Mouse (Mus musculus) forebrain, embryonic 15.5 days (tissue): ENCODE measurements at regions not wholly inside any gene's neighbourhood (a gene's known extent, or its start where the extent isn't known, plus 50 kb on each side); places are given as distances from the start of the nearest gene placed in this dataset.

Experiments used
- ATAC-seq: fragments of 200-750 bp; cut with Nextera tagmentation; replicated peaks from 2 replicates; pipeline ENCODE4 v1.8.0; 2017; ENCODE audit warnings: mild to moderate bottlenecking, moderate TSS enrichment, moderate library complexity
- H3K27ac ChIP-seq: fragments of 300-500 bp; sonication (generic); replicated peaks from 2 replicates; pipeline ENCODE4 v1.5.1; 2015; ENCODE audit warnings: mild to moderate bottlenecking, inconsistent platforms
- H3K27me3 ChIP-seq: fragments of 300-500 bp; sonication (generic); 2 replicates; pipeline ENCODE4 v1.6.1; 2015; ENCODE audit warnings: inconsistent platforms
- H3K36me3 ChIP-seq: fragments of 300-500 bp; sonication (generic); 2 replicates; pipeline ENCODE4 v1.6.1; 2015; ENCODE audit warnings: mild to moderate bottlenecking, inconsistent platforms
- H3K4me1 ChIP-seq: fragments of 300-500 bp; sonication (generic); 2 replicates; pipeline ENCODE4 v1.6.1; 2015; ENCODE audit warnings: inconsistent platforms
- H3K4me2 ChIP-seq: fragments of 300-500 bp; sonication (generic); replicated peaks from 2 replicates; pipeline ENCODE4 v1.6.1; 2015; ENCODE audit warnings: mild to moderate bottlenecking, inconsistent platforms
- H3K4me3 ChIP-seq: fragments of 300-500 bp; sonication (generic); 2 replicates; pipeline ENCODE4 v1.5.1; 2015; ENCODE audit warnings: mild to moderate bottlenecking, inconsistent platforms
- H3K9ac ChIP-seq: fragments of 300-500 bp; sonication (generic); replicated peaks from 2 replicates; pipeline ENCODE4 v1.6.1; 2015; ENCODE audit warnings: mild to moderate bottlenecking, inconsistent platforms
- H3K9me3 ChIP-seq: fragments of 300-500 bp; sonication (generic); 2 replicates; pipeline ENCODE4 v1.6.1; 2016; ENCODE audit warnings: inconsistent platforms
- WGBS: fragments of 180-500 bp; shearing (Covaris S2); methylation state at CpG from one replicate; pipeline ENCODE4 v1.1.7; 2015; ENCODE audit warnings: mixed read lengths; 5-methylcytosine and 5-hydroxymethylcytosine counted together

DNA sequence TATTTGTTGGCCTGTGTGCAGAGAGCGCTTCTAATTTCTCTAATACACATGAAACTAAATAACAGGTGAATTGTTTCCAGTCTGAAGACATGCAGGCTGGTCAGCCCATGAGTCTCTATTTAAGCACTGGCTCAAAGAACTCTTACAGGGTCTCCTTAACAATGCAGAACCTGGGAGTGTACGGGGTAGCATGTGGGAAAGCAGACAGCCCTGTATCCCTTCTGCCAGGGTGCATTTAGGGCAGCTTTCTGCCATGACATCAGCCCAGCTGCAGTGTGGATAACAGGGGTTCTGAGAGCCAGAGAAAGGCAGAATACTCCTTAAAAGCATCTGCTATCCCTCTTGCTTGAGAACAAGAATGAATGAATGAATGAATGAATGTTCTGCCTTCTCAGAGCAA lies 164.7 kb downstream of the Grb14 start:
- Histone ChIP-seq H3K4me3 (no peak overlapping the region), H3K27me3 (no peaks in the 10 kb centered on the region), H3K27ac (no peak overlapping the region), H3K36me3 (no peaks in the 10 kb centered on the region), H3K9me3 (no peaks in the 10 kb centered on the region), H3K4me2 (no peak overlapping the region), H3K4me1 (no peaks in the 10 kb centered on the region), H3K9ac (no peak overlapping the region)
- no peak for ATAC-seq
- 26% methylated on average over 2 of the region's 2 CpGs for WGBS

- 13% methylated on average over 7 of the region's 7 CpGs for WGBS
- no peak overlapping the region for H3K27ac ChIP-seq
- H3K4me2 ChIP-seq, result 0 out of 2 replicates have a peak overlapping the region, but pooled peaks have one; percentile 19
- no peak overlapping the region for H3K9ac ChIP-seq
- H3K27me3 ChIP-seq, result 0 out of 2 replicates have a peak, but pooled peaks cover 4% of the 10 kb centered on the region
- ATAC-seq, result 0 out of 2 replicates have a peak, but pooled peaks have one; percentile 55
- H3K36me3 ChIP-seq, result no peaks in the 10 kb centered on the region
- peaks cover 14% of the 10 kb centered on the region for H3K4me1 ChIP-seq
- H3K4me3 ChIP-seq, result no peak overlapping the region
- H3K9me3 ChIP-seq, result no peaks in the 10 kb centered on the region
Observed at GRCm38 (mm10) chr2:64853918-64854317, 170.9 kb downstream of the Grb14 start.

DNA sequence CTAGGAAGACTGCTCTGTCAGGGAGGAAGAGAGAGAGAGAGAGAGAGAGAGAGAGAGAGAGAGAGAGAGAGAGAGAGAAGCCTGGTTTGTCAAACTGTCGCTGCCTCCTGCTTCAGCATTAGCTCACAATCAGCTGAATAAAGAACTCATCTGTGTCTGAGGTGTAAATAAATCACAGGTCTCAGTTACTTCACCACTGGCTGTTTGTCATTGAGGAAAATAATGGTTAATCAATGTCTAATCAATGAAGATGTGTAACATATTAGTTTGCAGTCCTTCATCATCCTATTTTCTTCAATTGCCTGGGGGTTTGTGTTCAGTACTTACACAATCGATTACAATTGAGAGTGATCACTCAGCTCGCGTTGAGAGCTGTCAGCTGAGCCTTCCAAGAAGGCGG lies 171.9 kb downstream of the Grb14 start:
- WGBS, result 36% methylated on average over 5 of the region's 5 CpGs
- Histone ChIP-seq H3K27ac (no peak overlapping the region), H3K4me3 (no peak overlapping the region), H3K36me3 (no peaks in the 10 kb centered on the region), H3K9ac (no peak overlapping the region), H3K4me1 (peaks cover 15% of the 10 kb centered on the region), H3K9me3 (no peaks in the 10 kb centered on the region), H3K4me2 (no peak overlapping the region), H3K27me3 (0 out of 2 replicates have a peak, but pooled peaks cover 4% of the 10 kb centered on the region)
- ATAC-seq, result no peak

- WGBS, result 28% methylated on average over 4 of the region's 4 CpGs
- peaks cover 15% of the 10 kb centered on the region for H3K4me1 ChIP-seq
- ATAC-seq, result 0 out of 2 replicates have a peak, but pooled peaks have one; percentile 11
Observed at GRCm38 (mm10) chr2:64851096-64851495, 173.7 kb downstream of the Grb14 start.

GRCm38 (mm10) chr2:64850656-64851055 lies 174.1 kb downstream of the Grb14 start:
- Histone ChIP-seq H3K27me3 (0 out of 2 replicates have a peak, but pooled peaks cover 4% of the 10 kb centered on the region), H3K4me2 (no peak overlapping the region), H3K9ac (no peak overlapping the region), H3K27ac (no peak overlapping the region), H3K36me3 (no peaks in the 10 kb centered on the region), H3K4me3 (no peak overlapping the region), H3K4me1 (peaks cover 15% of the 10 kb centered on the region), H3K9me3 (no peaks in the 10 kb centered on the region)
- WGBS, result 74% methylated on average over 3 of the region's 3 CpGs
- no peak for ATAC-seq

More at GRCm38 (mm10) chr2:64851096-64851495, 173.7 kb downstream of the Grb14 start:
- H3K4me3 ChIP-seq, result no peak overlapping the region
- no peak overlapping the region for H3K4me2 ChIP-seq
- H3K36me3 ChIP-seq, result no peaks in the 10 kb centered on the region
- H3K27me3 ChIP-seq, result 0 out of 2 replicates have a peak, but pooled peaks cover 4% of the 10 kb centered on the region
- H3K27ac ChIP-seq, result no peak overlapping the region
- no peaks in the 10 kb centered on the region for H3K9me3 ChIP-seq
- no peak overlapping the region for H3K9ac ChIP-seq

- H3K27ac ChIP-seq, result no peak overlapping the region
- H3K4me2 ChIP-seq, result no peak overlapping the region
- no peaks in the 10 kb centered on the region for H3K36me3 ChIP-seq
- no peak overlapping the region for H3K9ac ChIP-seq
- H3K4me1 ChIP-seq, result no peaks in the 10 kb centered on the region
- H3K9me3 ChIP-seq, result no peaks in the 10 kb centered on the region
- H3K4me3 ChIP-seq, result no peak overlapping the region
- 74% methylated on average over 9 of the region's 9 CpGs for WGBS
- no peaks in the 10 kb centered on the region for H3K27me3 ChIP-seq
- no peak for ATAC-seq
Observed at GRCm38 (mm10) chr2:64824494-64824893, 200.3 kb downstream of the Grb14 start.

DNA sequence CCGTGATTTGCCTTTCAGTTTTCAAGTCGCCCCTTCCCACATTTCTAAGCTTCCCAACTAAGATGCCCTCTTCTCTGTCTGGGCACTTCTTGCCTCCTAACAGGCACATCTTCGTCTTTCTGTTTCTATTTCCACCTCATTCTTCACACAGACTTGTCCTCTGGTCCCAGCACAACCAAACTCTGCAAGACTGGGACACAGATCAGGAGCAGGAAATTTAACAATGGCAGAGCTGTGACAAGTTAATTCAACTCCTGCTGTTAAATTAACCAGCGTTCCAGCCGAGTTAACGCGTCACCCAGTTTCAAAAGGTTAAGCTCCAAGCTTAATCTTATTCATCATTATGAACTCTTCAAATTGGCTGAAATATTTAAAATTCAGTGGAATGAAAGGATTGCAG lies 200.9 kb downstream of the Grb14 start:
- no peaks in the 10 kb centered on the region for H3K27me3 ChIP-seq
- H3K9me3 ChIP-seq, result no peaks in the 10 kb centered on the region
- H3K4me3 ChIP-seq, result no peak overlapping the region
- WGBS, result 11% methylated on average over 7 of the region's 7 CpGs
- no peak overlapping the region for H3K9ac ChIP-seq
- no peaks in the 10 kb centered on the region for H3K4me1 ChIP-seq
- no peak overlapping the region for H3K27ac ChIP-seq
- H3K4me2 ChIP-seq, result no peak overlapping the region
- no peak for ATAC-seq
- no peaks in the 10 kb centered on the region for H3K36me3 ChIP-seq

GRCm38 (mm10) chr2:64823074-64823473 lies 201.7 kb downstream of the Grb14 start:
- Histone ChIP-seq H3K4me1 (no peaks in the 10 kb centered on the region), H3K36me3 (no peaks in the 10 kb centered on the region), H3K27me3 (no peaks in the 10 kb centered on the region), H3K9me3 (no peaks in the 10 kb centered on the region), H3K4me2 (no peak overlapping the region), H3K4me3 (no peak overlapping the region), H3K9ac (no peak overlapping the region), H3K27ac (no peak overlapping the region)
- ATAC-seq, result no peak
- 28% methylated on average over 6 of the region's 6 CpGs for WGBS

- Histone ChIP-seq H3K9me3 (no peaks in the 10 kb centered on the region), H3K9ac (no peak overlapping the region), H3K27ac (no peak overlapping the region), H3K36me3 (no peaks in the 10 kb centered on the region), H3K4me3 (no peak overlapping the region), H3K27me3 (no peaks in the 10 kb centered on the region), H3K4me2 (no peak overlapping the region), H3K4me1 (no peaks in the 10 kb centered on the region)
- WGBS, result 58% methylated on average over 5 of the region's 5 CpGs
- ATAC-seq, result no peak
Observed at GRCm38 (mm10) chr2:64818159-64818558, 206.6 kb downstream of the Grb14 start.
